ENCODE assay signal across 22 mouse cellular contexts in genomic region chr3:52167420-52167819, GRCm38 (mm10).
DNase-seq lines count a peak whose midpoint lies in the region; ATAC-seq and TF ChIP-seq lines count a peak whose summit lies in the region.
"Had no signal": no experiment of that assay in that cellular context is flagged by ENCODE, and none has a peak within 500 bp of the region (broad histone marks: within the 10 kb centered on the region; RNA-seq: fewer than 3 reads in every experiment).

No protein-coding gene starts in this region.

- H3K4me3 ChIP-seq in kidney, embryonic 14.5 days (ENCODE audit: low read length) = no peak overlapping the region
- H3K4me3 ChIP-seq in kidney, embryonic 15.5 days (replicated peaks) = no peak overlapping the region
- H3K4me3 ChIP-seq in kidney, postnatal 0 days (replicated peaks; ENCODE audit: low read depth, low read length) = no peak overlapping the region

- H3K4me2 ChIP-seq in kidney, embryonic 14.5 days (replicated peaks; ENCODE audit: low read depth, low read length) = no peak overlapping the region
- no peak overlapping the region for H3K4me2 ChIP-seq in kidney, embryonic 15.5 days
- H3K4me2 ChIP-seq in kidney, postnatal 0 days (ENCODE audit: low read length) = no peak overlapping the region

- H3K36me3 ChIP-seq in kidney, embryonic 14.5 days (ENCODE audit: control insufficient read depth, insufficient read depth, low read length) = no peaks in the 10 kb centered on the region
- H3K36me3 ChIP-seq in kidney, embryonic 15.5 days = no peaks in the 10 kb centered on the region
- no peaks in the 10 kb centered on the region for H3K36me3 ChIP-seq in kidney, postnatal 0 days (ENCODE audit: insufficient read depth, low read length)
- H3K36me3 ChIP-seq: G1E had no signal

- TF ChIP-seq CTCF in kidney, postnatal 0 days (IDR thresholded peaks at IDR 0.05; ENCODE audit: low read depth) = no peak

- peaks cover 9% of the 10 kb centered on the region; the same call in 1 of the 2 replicates for H3K4me1 ChIP-seq in kidney, embryonic 14.5 days (ENCODE audit: control insufficient read depth, insufficient read depth, low read length)
- peaks cover 12% of the 10 kb centered on the region for H3K4me1 ChIP-seq in kidney, embryonic 15.5 days
- no peaks in the 10 kb centered on the region; the same call in 1 of the 2 replicates for H3K4me1 ChIP-seq in kidney, postnatal 0 days (replicated peaks; ENCODE audit: insufficient read depth, low read length)

- no peaks in the 10 kb centered on the region for H3K9me3 ChIP-seq in kidney, embryonic 14.5 days (ENCODE audit: control insufficient read depth, low read length)
- H3K9me3 ChIP-seq in kidney, embryonic 15.5 days (replicated peaks) = no peaks in the 10 kb centered on the region
- H3K9me3 ChIP-seq in kidney, postnatal 0 days (replicated peaks; ENCODE audit: low read length) = no peaks in the 10 kb centered on the region

- WGBS in kidney, embryonic 14.5 days = 57% methylated on average over 7 of the region's 7 CpGs
- WGBS in kidney, embryonic 15.5 days = 51% methylated on average over 7 of the region's 7 CpGs
- 57% methylated on average over 7 of the region's 7 CpGs for WGBS in kidney, postnatal 0 days

- peak; percentile 80 for DNase-seq in heart, adult 11 months
- no peak for DNase-seq in heart, postnatal 36 days
- no peak for DNase-seq in kidney, adult 18-20 months
- no peak for DNase-seq in kidney, postnatal 25 days
- DNase-seq in kidney, postnatal 0 days (ENCODE audit: low spot score) = peak; percentile 62
- no peak for DNase-seq in kidney, adult 11 months
- DNase-seq: adrenal gland, adult 2 months; adrenal gland, adult 8-10 months; adrenal gland, postnatal 10 days; adrenal gland, postnatal 14 days; adrenal gland, postnatal 25 days; adrenal gland, postnatal 36 days; B cell, adult 2 months; cerebellum, adult 11 months; cerebellum, adult 11-12 months had no signal

- H3K27me3 ChIP-seq in kidney, embryonic 14.5 days (ENCODE audit: control insufficient read depth, insufficient read depth, low read length) = no peaks in the 10 kb centered on the region
- H3K27me3 ChIP-seq in kidney, embryonic 15.5 days = no peaks in the 10 kb centered on the region
- no peaks in the 10 kb centered on the region for H3K27me3 ChIP-seq in kidney, postnatal 0 days (ENCODE audit: insufficient read depth, low read length)
- H3K27me3 ChIP-seq: CH12.LX, Patski had no signal

- no peak overlapping the region for H3K9ac ChIP-seq in kidney, embryonic 14.5 days (ENCODE audit: low read depth, low read length)
- no peak overlapping the region for H3K9ac ChIP-seq in kidney, embryonic 15.5 days
- no peak overlapping the region for H3K9ac ChIP-seq in kidney, postnatal 0 days (ENCODE audit: low read depth, low read length)

- no peak overlapping the region for H3K27ac ChIP-seq in kidney, embryonic 14.5 days (ENCODE audit: low read depth, low read length)
- H3K27ac ChIP-seq in kidney, embryonic 15.5 days = no peak overlapping the region
- no peak overlapping the region for H3K27ac ChIP-seq in kidney, postnatal 0 days

- ATAC-seq in kidney, embryonic 14.5 days (ENCODE audit: low FRiP score, low TSS enrichment) = peak; percentile 58; the same call in 1 of the 2 replicates
- 0 out of 2 replicates have a peak, but pooled peaks have one; percentile 33 for ATAC-seq in kidney, embryonic 15.5 days (replicated peaks; ENCODE audit: low FRiP score)
- ATAC-seq in kidney, postnatal 0 days (replicated peaks; ENCODE audit: low FRiP score, low read depth) = no peak
- ATAC-seq: activated CD4-positive, CD25-positive, alpha-beta regulatory T cell, adult 4 months; CD4-positive, CD25-positive, alpha-beta regulatory T cell, adult 4 months; Patski had no signal

- intact Hi-C loops in heart, postnatal 36 days (cut with DNase I) = no loop called here

Comparison
In these comparisons a context has a peak if more than half of its experiments do, and no peak if none do; other contexts are left out.
1. DNase-seq: peak in heart, adult 11 months (single experiment) and kidney, postnatal 0 days (single experiment); none in heart, postnatal 36 days (0 of 2), kidney, adult 18-20 months (single experiment), kidney, postnatal 25 days (0 of 2) and kidney, adult 11 months (single experiment).